Mouse (Mus musculus) kidney, postnatal 10 days (tissue): ENCODE measurements around the gene Capn1.
A peak's percentile ranks its signal among the peaks of the same experiment; 100 is the strongest.

Experiments
- DNase-seq: peaks from one replicate; pipeline ENCODE4 v3.0.0; 2021; ENCODE audit warnings: mixed read lengths

Capn1 gene

DNA sequence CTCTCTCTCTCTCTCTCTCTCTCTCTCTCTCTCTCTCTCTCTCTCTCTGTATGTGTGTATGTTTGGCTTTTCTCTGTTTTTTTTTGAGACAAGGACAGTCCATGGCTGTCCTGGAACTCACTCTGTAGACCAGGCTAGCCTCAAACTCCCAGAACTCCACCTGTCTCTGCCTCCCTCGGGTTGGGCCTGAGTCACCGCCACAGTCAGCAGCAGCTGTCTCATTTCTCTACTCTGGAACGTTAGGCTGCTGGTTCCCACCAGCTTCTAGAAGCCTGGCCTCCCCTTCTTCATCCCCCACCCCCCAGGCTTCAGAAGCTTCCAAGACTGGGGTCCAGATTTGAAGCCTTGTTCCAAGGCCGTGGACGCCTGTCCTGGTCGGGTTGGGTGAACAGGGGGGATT is 26.1 kb downstream of the Capn1 start:
- DNase-seq: no peak

DNA sequence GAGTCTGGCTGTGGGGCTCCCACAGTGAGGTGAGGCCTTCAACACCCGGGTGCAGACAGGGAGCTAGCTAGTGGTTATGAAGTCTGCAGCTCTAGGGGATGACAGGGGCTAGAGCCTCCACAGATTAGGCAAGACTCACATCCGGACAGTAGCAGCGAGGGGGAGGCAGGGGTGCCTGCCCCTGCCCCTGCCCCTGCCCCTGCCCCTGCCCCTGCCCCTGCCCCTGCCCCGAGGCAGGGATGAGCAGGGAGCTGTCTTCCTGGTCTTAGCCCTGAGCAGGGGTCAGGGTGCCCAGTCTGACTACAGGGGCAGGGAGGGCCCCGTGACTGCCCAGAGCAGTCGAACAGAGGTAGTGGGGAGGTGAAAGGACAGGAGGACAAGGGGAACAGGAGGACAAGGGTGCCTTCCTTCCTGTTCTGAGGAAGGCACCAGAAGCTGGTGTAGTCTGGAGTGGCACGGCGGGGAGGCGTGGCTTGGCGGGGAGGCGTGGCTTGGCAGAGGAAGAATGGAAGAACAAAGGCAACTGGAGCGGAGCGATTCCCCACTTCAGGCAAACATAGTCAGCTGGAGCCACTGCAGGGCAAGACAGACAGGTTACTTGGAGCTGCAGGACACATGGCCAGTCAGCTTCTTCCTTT is 26.8 kb downstream of the Capn1 start:
- peak; percentile 90 for DNase-seq

DNA sequence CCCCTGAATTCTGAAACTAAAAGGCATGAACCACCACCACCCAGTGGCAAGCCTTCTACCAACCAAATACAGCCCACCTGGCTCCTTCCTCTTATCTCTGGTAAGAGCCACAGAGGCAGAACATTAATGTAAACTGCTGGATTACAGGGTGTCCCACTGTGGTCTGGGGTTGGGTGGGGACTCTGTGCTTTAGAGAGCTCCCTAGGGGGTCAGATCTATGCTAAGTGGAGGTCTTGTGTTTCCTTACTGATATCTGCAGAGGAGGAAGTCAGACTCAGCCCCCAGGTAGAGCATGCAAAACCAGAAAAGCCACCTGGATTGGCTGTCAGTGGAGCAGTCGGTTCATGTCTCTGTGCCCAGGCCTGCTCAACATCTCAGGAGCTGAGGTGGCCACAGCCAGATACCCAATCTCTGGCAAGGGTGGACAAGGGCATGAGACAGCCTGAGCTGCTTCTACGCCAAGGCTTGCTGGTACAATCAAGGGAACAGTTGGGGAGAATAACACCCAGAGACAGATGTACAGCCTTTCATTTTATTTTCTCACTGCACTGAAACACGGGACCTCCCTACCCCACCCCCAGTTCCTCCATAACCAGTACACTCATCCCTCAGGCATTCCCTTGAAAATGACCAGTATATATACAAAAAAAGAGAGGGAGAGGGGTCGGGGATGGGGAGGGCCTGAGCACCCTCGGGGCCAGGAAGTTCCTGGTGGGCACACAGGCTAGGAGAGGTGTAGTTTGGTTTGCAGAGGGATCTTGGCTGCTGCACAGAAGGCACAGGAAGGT is 27.5 kb downstream of the Capn1 start:
- no peak for DNase-seq

- DNase-seq: no peak
These were observed 29.7 kb downstream of the Capn1 start, which contains the start of gene Slc22a20 for GRCm38 (mm10) chr19:5986043-5986442. Gene Slc22a20, minus strand, starts transcription at chr19:5986143.

GRCm38 (mm10) chr19:5980477-5980876 is 35.2 kb downstream of the Capn1 start:
- no peak for DNase-seq

- no peak for DNase-seq
These were observed 38.0 kb downstream of the Capn1 start for GRCm38 (mm10) chr19:5977717-5978116.

DNA sequence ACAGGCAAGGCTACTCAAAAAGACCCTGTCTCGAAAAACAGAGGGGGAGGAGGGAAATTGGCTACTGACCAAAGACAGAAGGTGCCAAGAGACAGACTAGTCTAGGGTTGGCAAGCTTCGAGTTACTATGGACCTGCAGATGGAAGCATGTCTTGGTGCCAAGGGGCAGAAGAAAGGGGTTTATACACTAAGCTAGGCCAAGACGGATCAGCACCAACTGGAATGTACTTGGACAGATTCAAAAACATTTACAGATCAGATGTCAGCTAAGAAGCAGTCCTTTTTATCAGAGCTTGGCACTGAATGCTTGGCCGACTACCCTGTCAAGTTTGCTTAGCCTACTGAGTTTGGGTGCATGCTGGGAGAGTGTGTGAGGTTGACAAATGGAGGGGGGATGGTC is 40.0 kb downstream of the Capn1 start:
- DNase-seq: no peak

GRCm38 (mm10) chr19:5975112-5975511 is 40.6 kb downstream of the Capn1 start:
- no peak for DNase-seq

GRCm38 (mm10) chr19:5967664-5968063 is 48.0 kb downstream of the Capn1 start:
- DNase-seq: no peak

- no peak for DNase-seq
These were observed 48.9 kb downstream of the Capn1 start for GRCm38 (mm10) chr19:5966786-5967185.

DNA sequence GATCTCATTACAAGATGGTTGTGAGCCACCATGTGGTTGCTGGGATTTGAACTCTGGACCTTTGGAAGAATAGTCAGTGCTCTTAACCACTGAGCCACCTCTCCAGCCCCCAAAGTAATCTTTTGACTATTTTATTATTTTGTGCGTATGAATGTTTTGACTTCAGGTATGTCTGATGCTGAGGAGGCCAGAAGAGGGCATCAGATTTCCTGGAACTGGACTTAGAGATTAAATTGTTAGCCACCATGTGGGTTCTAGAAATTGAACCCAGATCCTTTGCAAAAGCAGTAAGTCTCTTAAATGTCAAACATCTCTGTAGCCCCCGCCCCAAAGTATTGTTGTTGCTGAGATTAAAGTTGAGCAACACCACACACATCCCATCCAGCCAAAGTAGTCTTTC is 49.8 kb downstream of the Capn1 start:
- DNase-seq: no peak

DNA sequence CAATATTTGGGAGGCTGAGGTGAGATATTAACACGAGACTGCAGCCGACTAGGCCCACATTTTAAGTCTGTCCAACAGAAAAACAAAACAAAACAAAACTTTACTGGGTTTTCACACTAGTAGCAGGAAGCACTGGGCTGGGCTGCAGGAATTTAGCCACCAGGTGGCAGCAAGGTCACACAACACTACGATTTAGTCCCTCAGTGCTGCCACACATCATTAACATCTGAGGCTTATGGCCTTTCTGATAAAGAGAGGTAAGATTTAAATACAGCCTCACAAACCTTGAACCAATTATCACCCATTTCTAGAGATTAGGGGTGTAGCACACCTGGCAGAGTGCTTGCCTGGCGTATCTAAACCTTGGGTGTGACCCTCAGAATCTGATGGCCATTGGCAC is 50.4 kb downstream of the Capn1 start:
- DNase-seq: peak; percentile 88

DNA sequence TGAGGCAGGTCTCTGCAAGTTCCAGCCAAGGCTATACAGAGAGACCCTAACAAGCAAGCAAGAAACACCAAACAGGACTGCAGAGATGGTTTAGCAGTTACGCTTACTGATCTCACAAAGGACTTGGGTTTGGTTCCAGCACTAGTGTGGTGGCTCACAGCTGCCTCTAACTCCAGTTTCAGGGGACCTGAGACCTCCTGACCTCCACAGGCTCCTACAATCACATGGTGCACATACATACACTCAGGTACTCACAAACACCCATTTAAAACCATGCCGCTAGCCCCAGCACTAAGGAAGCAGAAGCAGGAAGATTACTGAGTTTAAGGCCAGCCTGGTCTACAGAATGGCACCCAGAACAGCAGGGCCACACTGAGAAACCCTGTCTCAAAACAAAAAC is 50.9 kb downstream of the Capn1 start:
- no peak for DNase-seq

DNA sequence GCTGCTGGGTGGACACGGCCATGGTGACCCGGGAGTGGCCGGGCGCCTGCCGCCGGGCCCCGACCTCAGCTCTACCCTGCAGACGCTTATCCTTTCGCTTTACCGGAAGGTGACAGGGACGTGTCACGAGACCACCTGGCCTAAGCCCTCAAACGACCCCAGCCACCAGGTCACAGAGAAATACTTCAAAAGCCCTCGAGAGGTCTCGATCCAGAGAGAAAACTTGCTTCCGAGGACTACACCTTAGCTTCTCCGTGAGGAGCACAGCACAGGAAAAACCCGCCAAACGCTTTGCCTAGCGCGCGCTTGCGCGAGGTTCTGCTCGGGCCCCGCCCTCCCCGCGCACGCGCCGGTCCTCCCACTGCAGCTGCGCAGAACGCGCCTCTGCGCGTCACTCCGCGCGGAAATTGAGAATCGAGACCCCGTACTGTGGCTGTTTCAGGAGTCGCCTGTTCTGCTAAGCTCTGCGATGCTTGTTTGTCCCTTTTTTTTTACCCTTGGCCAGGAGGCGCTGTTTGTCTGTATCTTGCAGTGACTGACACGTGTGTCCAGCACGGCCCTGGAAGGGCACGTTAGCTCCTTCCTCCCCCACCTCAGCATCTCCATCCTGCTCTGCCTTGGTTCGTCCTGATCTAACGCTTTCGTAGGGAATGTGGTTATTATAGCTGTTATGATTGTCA is 51.7 kb downstream of the Capn1 start, which contains the start of gene Pola2:
Pola2 (minus strand) TSS at position 320 of the 680 bp plus-strand sequence.
- peak; percentile 94 for DNase-seq

GRCm38 (mm10) chr19:5962651-5963050 is 53.0 kb downstream of the Capn1 start:
- no peak for DNase-seq

- no peak for DNase-seq
These were observed 58.3 kb downstream of the Capn1 start for GRCm38 (mm10) chr19:5957371-5957770.

GRCm38 (mm10) chr19:5956685-5957084 is 59.0 kb downstream of the Capn1 start:
- DNase-seq: peak; percentile 90

DNA sequence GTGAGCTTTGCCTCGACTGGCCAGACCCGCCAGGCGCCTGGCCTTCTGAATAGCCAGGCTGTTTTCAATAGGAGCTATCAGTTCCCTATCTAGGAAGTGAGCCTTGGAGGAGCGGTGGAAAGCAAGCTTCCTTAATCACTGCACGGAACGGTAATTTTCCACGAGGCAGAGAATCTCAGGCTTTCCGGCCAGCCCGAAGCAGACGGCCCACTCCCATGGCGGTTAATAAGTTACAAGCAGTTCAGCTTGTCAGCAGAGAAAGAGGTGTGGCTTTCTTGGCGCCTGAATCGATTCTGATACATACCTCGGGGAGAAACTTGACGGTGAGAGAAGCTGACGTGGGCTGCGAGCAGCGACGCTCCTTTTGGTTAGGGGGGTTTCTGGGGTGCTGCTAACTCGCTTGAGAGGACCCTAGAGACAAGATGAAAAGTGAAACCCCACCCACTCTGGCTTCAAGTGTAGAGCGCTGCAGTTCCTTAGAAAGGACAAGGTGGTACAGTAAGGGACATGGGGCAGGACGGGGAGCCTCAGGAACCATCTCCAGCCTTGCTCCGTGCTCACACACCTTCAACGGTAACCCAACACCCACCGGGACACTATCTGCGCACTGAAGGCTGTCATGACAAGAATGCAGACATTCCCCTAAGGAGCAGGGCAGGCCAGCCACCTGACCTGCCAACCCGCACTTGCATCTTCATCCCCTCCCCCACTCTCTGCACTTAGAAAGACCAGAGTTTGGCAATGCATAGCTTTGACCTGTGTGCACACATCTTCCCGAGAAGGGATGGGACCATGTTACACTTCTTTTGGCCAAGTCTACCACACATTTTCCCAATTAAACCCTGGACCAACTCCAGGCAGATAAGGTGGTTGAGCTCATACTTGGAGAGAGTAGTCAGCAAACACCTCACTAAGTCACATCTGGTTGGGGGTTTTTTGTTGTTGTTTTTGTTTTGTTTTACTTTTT is 59.7 kb downstream of the Capn1 start:
- DNase-seq: peak; percentile 81

- DNase-seq: no peak
These were observed 60.8 kb downstream of the Capn1 start for GRCm38 (mm10) chr19:5954936-5955335.

- peak; percentile 64 for DNase-seq
These were observed 61.5 kb downstream of the Capn1 start for GRCm38 (mm10) chr19:5954031-5954710.

DNA sequence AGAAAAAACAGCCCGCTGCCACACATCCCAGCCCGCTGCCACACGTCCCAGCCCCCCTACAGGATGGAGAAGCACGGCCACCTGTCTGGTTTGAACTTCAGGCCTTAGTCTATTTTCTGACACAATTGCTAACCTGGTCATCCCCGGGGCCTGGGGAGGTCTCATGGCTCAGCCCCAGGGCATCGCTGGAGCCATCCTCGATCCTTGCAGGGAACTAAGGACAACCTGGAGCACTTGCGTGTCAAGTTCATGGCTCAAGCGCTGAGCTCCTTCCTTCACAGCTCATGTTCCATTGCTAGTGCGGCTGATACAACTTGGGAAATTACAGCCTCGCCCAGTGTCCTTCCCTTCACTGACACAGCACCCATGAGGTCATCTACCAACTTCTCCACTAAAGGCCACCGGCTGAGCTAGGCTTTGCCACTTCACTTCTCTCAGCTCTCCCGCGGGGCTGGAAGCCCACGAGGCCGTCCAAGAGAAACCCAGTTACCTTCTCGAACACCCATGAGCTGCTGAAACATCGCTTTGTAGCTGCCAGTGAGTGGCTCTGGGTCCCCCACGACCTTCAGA is 62.4 kb downstream of the Capn1 start:
- DNase-seq: no peak
